Mouse (Mus musculus) megakaryocyte, embryonic 14.5 days (primary cell): Measurements from ENCODE around the gene Ncor2. TPM values are rescaled to one million over a fixed set of nuclear protein-coding genes. Genes with fewer than 3 reads are reported as not detected.
A peak's percentile ranks its signal among the peaks of the same experiment; 100 is the strongest.

Experiments
- H3K27me3 ChIP-seq: replicated peaks from 2 replicates; pipeline ENCODE3; 2012; ENCODE audit warnings: inconsistent platforms
- H3K36me3 ChIP-seq: replicated peaks from 2 replicates; pipeline ENCODE3; 2012; ENCODE audit warnings: low read length, inconsistent platforms, mixed read lengths
- H3K4me1 ChIP-seq: 2 replicates; pipeline ENCODE4 v1.6.1; 2012; ENCODE audit warnings: inconsistent platforms
- H3K4me3 ChIP-seq: replicated peaks from 2 replicates; pipeline ENCODE3; 2012; ENCODE audit warnings: moderate library complexity, mild to moderate bottlenecking, inconsistent platforms
- H3K9me3 ChIP-seq: 2 replicates; pipeline ENCODE4 v1.6.1; 2012; ENCODE audit warnings: inconsistent platforms
- FLI1 ChIP-seq: IDR thresholded peaks from 2 replicates; pipeline ENCODE4 v1.6.1; 2012; ENCODE audit warnings: low read length, inconsistent platforms, mixed read lengths
- GATA1 ChIP-seq: IDR thresholded peaks from 3 replicates; pipeline ENCODE4 v1.6.1; 2012; ENCODE audit warnings: mixed read lengths, low read length, inconsistent platforms, borderline replicate concordance
- polyA plus RNA-seq: library from polyadenylated mRNA; stranded (reverse); fragments of >175 nt; gene quantifications from 2 replicates; pipeline ENCODE4 v1.2.3, GENCODE M21; 2012; ENCODE audit warnings: low replicate concordance; ENCODE audit not compliant: insufficient read depth

Gene Ncor2
- polyA plus RNA-seq, 1 experiment = 109 TPM

- H3K36me3 ChIP-seq = no peaks in the 10 kb centered on the region
- H3K27me3 ChIP-seq = peaks cover 64% of the 10 kb centered on the region
- TF ChIP-seq FLI1 = no peak
- TF ChIP-seq GATA1 = no peak
- H3K4me3 ChIP-seq = no peak overlapping the region
- H3K4me1 ChIP-seq = peaks cover 60% of the 10 kb centered on the region
- H3K9me3 ChIP-seq = no peaks in the 10 kb centered on the region
Measured at GRCm38 (mm10) chr5:125172831-125173615, 6.0 kb downstream of the Ncor2 start.

DNA sequence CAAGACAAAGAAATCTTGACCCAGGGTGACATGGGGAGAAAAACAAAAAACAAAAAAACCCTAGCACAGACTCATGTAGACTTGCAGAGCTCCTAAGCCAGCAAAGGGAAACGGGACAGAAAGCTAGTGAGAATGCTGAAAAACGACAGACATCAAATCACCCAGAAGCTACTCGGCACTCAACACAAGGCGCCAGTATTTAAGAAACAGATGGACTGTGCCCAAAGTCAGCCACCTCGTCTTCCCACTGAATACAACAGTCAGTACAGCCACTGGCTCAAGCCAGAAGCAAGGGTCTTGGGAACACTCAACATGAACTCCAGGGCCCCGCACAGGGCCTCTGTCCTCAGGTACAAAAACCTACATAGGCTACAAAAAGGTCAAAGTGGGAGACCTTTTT is 7.8 kb downstream of the Ncor2 start:
- H3K36me3 ChIP-seq = no peaks in the 10 kb centered on the region
- peaks cover 63% of the 10 kb centered on the region for H3K4me1 ChIP-seq
- H3K27me3 ChIP-seq = peaks cover 50% of the 10 kb centered on the region
- H3K4me3 ChIP-seq = no peak overlapping the region
- H3K9me3 ChIP-seq = no peaks in the 10 kb centered on the region
- TF ChIP-seq GATA1 (no peak), FLI1 (no peak)

DNA sequence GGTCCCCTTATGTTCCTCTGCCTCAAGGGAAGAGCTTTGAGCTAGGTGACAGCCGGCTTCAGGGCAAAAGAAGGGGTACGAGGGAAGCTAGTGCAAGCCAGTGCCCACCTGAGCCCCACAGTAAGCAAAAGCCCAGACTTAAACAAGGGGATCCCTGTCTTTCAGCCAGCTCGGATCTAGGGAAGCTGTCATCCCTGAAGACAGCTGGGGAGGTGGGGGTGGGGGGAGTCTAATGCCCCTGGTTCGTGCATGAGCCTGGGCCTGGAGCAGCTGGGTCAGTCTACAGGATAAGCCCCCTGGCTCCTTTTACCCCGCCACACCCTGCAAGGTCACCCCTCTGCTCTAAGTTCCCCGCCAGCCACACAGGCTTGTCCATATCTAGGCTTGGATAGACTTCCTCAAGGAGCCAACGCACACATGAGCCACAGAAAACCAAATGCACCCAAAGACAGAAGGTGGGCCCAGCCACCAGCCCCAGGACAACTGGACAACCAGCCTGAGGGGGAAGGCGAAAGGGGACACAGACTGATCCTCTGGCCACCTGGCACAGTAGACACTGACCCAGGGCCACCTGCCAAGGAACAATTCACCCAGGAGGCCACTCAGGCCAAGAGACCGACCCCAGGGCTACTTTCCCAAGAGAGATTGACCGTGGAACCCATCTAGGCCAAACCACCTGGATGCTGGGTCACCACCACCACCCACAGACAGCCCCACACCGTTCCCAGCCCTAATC is 8.7 kb downstream of the Ncor2 start:
- Histone ChIP-seq H3K9me3 (no peaks in the 10 kb centered on the region), H3K36me3 (no peaks in the 10 kb centered on the region), H3K27me3 (peaks cover 42% of the 10 kb centered on the region), H3K4me3 (no peak overlapping the region), H3K4me1 (peaks cover 64% of the 10 kb centered on the region)
- no peak for TF ChIP-seq FLI1
- no peak for TF ChIP-seq GATA1

- Histone ChIP-seq H3K4me1 (peaks cover 68% of the 10 kb centered on the region), H3K9me3 (no peaks in the 10 kb centered on the region), H3K27me3 (peaks cover 31% of the 10 kb centered on the region), H3K36me3 (no peaks in the 10 kb centered on the region), H3K4me3 (no peak overlapping the region)
- no peak for TF ChIP-seq GATA1
- no peak for TF ChIP-seq FLI1
Measured at GRCm38 (mm10) chr5:125168101-125168500, 10.9 kb downstream of the Ncor2 start.

GRCm38 (mm10) chr5:125167524-125167923 is 11.5 kb downstream of the Ncor2 start:
- no peaks in the 10 kb centered on the region for H3K36me3 ChIP-seq

DNA sequence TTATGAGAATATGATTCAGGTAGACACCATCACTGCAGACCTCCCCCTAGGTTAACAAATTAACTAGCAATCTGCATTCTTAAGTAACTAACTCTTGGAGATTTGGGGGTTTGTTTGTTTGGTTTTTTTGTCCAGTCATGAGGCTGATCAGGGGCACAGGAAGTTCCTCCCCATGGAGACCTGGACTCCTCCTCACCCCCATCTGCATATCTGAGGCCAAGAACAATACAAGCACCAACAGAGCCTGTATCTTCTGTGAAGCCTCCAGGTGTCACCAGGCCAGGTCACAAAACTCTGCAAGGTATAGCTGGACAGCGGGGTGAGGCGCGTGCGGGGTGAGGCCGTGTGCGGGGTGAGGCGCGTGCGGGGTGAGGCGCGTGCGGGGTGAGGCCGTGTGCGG is 13.0 kb downstream of the Ncor2 start:
- Histone ChIP-seq H3K27me3 (peaks cover 22% of the 10 kb centered on the region), H3K4me1 (peaks cover 68% of the 10 kb centered on the region), H3K9me3 (no peaks in the 10 kb centered on the region), H3K36me3 (peaks cover 2% of the 10 kb centered on the region), H3K4me3 (no peak overlapping the region)
- TF ChIP-seq FLI1 (no peak), GATA1 (no peak)

More at GRCm38 (mm10) chr5:125167524-125167923, 11.5 kb downstream of the Ncor2 start:
- no peaks in the 10 kb centered on the region for H3K9me3 ChIP-seq
- TF ChIP-seq GATA1 (no peak), FLI1 (no peak)
- H3K4me3 ChIP-seq = peak overlapping the region; percentile 8
- peaks cover 29% of the 10 kb centered on the region for H3K27me3 ChIP-seq
- peaks cover 68% of the 10 kb centered on the region for H3K4me1 ChIP-seq

- Histone ChIP-seq H3K27me3 (peaks cover 26% of the 10 kb centered on the region), H3K4me3 (no peak overlapping the region), H3K9me3 (no peaks in the 10 kb centered on the region), H3K4me1 (peaks cover 70% of the 10 kb centered on the region), H3K36me3 (peaks cover 2% of the 10 kb centered on the region)
- TF ChIP-seq FLI1 = no peak
- no peak for TF ChIP-seq GATA1
Measured at GRCm38 (mm10) chr5:125164465-125165167, 14.4 kb downstream of the Ncor2 start.

DNA sequence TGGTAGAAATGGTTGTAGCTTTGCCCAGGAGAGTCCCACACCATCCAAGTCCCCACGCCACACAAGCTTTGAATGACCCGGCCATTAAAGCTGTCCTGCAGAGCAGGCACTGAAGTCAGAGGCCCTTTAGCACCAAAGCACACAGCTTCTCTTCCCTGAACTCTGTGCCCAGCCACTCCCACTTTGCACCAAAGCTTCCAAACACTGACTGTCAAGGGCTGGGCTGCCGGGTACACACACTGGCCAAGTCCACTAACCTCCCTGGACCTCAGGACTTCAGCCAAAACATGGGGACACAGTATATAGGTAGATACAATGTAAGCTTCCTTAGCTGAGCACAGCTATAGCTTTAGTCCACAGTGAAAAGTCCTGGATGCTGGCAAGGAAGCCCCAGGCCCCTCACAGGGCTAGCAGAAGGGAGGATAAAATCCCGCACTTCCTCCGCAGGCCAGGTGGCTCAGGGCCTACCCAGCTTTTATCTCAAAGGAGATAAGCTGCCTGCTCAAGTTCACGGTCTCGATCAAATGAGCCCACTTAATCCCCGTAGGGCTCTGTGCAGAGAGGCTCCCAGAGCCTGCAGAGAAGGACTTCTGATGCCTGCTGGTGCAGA is 15.5 kb downstream of the Ncor2 start:
- Histone ChIP-seq H3K36me3 (peaks cover 2% of the 10 kb centered on the region), H3K4me3 (no peak overlapping the region), H3K4me1 (peaks cover 81% of the 10 kb centered on the region), H3K27me3 (peaks cover 27% of the 10 kb centered on the region), H3K9me3 (no peaks in the 10 kb centered on the region)
- TF ChIP-seq GATA1 (no peak), FLI1 (no peak)

DNA sequence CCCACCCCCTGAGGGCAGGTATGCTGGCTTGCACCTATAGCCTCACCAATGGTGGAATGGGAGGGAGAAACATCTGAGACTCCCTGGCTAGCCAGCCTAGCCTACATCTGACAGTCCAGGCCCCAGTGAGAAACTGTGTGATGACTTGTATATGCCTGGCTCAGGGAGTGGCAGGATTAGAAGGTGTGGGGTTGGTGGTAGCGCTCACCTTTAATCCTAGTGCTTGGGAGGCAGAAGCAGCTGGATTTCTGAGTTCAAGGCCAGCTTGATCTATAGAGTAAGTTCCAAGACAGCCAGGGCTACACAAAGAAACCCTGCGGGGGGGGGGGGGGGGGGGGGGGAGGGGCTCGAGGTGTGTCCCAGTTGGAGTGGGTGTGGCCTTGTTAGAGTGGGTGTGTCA is 16.6 kb downstream of the Ncor2 start:
- no peak for TF ChIP-seq FLI1
- TF ChIP-seq GATA1 = no peak
- Histone ChIP-seq H3K4me3 (no peak overlapping the region), H3K9me3 (no peaks in the 10 kb centered on the region), H3K27me3 (peaks cover 30% of the 10 kb centered on the region), H3K36me3 (peaks cover 2% of the 10 kb centered on the region), H3K4me1 (peaks cover 84% of the 10 kb centered on the region)
